Comparison of ENCODE assay signal across 10 mouse cellular contexts in the genomic region with DNA sequence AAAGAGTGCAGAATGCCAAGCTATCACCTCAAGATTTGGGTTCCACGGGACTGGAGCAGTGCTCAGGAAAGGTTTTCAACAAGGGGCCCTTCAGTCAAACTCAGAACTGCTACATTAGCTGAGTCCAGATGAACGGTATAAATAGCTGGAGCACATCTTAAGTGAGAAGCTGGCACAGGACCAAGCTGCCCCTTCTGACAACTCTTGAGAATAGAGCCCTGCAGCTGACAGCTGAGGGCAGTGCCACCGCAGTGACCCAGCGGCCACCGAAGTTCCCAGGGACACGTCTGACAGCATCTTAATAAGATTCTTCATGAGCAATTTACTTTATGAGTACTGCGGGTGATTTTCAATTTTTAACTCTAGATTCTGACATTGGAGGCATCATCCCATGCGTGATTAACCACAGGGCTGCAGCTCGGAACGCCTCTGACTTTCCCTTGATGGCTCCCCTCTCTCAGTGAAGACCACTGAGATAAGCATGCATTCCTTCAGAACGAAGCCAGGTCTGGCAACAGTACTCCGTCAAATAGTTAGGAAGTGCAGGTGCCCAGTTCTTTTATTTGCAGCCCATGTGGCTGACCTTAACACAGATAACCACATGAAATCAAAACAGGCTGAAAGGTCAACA. TPM values are rescaled to one million over a fixed set of nuclear protein-coding genes. Genes with fewer than 3 reads are reported as not detected.
A peak's percentile ranks its signal among the peaks of the same experiment; 100 is the strongest.
DNase-seq lines count a peak whose midpoint lies in the region.
"Had no signal": no experiment of that assay in that cellular context is flagged by ENCODE, and none has a peak within 500 bp of the region (broad histone marks: within the 10 kb centered on the region; RNA-seq: fewer than 3 reads in every experiment).

No protein-coding gene starts in this region.

- intact Hi-C loops in heart, postnatal 10 days (cut with DNase I), result loop anchor here (1.0 kb wide), 1 partner anchor 22 kb away; no protein-coding TSS in a partner anchor

- DNase-seq in adrenal gland, adult (ENCODE audit: inconsistent age in 2 of 2, low spot score in 1 of 2), result peak; percentile 57 to 82
- no peak for DNase-seq in adrenal gland, adult 18-20 months (ENCODE audit: low spot score in 2 of 2)
- peak; percentile 44 to 53 for DNase-seq in kidney, postnatal 25 days
- no peak for DNase-seq in kidney, adult 9 months
- DNase-seq in adrenal gland, postnatal 25 days, result peak; percentile 37
- DNase-seq in heart, postnatal 10 days, result peak; percentile 66 to 81
- DNase-seq in yolk sac, embryonic 10.5 days (ENCODE audit: low spot score), result no peak
- DNase-seq in frontal cortex, postnatal 36 days (ENCODE audit: low spot score in 2 of 2), result no peak
- DNase-seq: cerebellum, adult 9-10 months; right cerebral cortex, postnatal 25 days had no signal

RNA-seq across cellular contexts. Expression of gene Pank1, which starts 23.1 kb away (rescaled TPM):
- total RNA-seq in adrenal gland, adult 18-20 months (2021), result 10 to 100 TPM; 77.0 to 80.4 TPM
- 101 and 105 TPM in 2 replicates for total RNA-seq in adrenal gland, postnatal 25 days (2021)
- total RNA-seq in heart, postnatal 10 days (2021), result 10 to 100 TPM; 30.3 to 41.0 TPM

Comparison
In these comparisons a context has a peak if more than half of its experiments do, and no peak if none do; other contexts are left out.
1. DNase-seq: peak in adrenal gland, adult (2 of 2), kidney, postnatal 25 days (2 of 2), adrenal gland, postnatal 25 days (single experiment) and heart, postnatal 10 days (2 of 2); none in adrenal gland, adult 18-20 months (0 of 2), kidney, adult 9 months (single experiment), yolk sac, embryonic 10.5 days (single experiment) and frontal cortex, postnatal 36 days (0 of 2).